Mouse (Mus musculus) left cerebral cortex, adult 6 months (tissue): Measurements from ENCODE around the gene Sf3a2. TPM values are rescaled to one million over a fixed set of nuclear protein-coding genes. Genes with fewer than 3 reads are reported as not detected.

Experiments
- long read RNA-seq, 2 experiments: library from polyadenylated mRNA; unstranded; transcript quantifications; one replicate each; pipeline ENCODE4 v2.0.0; 2019 to 2020
- polyA plus RNA-seq: library from polyadenylated mRNA; unstranded; fragments of <200 nt; fragmentation: Nextera tagmentation; gene quantifications from 2 replicates; pipeline ENCODE4 v1.2.3, GENCODE M21; 2021

Sf3a2 gene
- polyA plus RNA-seq = 5.5 and 41.9 TPM in 2 replicates
- long read RNA-seq, experiment 1, partial matches to known transcripts = 0 of 2 reads
- long read RNA-seq, experiment 1, other reads (novel, unspliced or antisense) = 0 of 2 reads
- long read RNA-seq, experiment 2, partial matches to known transcripts = 0 of 2 reads
- long read RNA-seq, experiment 2, other reads (novel, unspliced or antisense) = 2 of 2 reads

GRCm38 (mm10) chr10:80798150-80799006, at the start of gene Sf3a2, which contains the start of gene Plekhj1:
Sf3a2 (plus strand) TSS chr10:80798198.
Plekhj1 (minus strand) TSS chr10:80798626.

GRCm38 (mm10) chr10:80754594-80755290, 43.3 kb upstream of the Sf3a2 start, which contains the start of gene Dot1l:
Dot1l (plus strand) TSS chr10:80755206.

GRCm38 (mm10) chr10:80804916-80805315, 6.9 kb downstream of the Sf3a2 start, which contains the start of gene Amh:
Amh (plus strand) TSS chr10:80805243.

DNA sequence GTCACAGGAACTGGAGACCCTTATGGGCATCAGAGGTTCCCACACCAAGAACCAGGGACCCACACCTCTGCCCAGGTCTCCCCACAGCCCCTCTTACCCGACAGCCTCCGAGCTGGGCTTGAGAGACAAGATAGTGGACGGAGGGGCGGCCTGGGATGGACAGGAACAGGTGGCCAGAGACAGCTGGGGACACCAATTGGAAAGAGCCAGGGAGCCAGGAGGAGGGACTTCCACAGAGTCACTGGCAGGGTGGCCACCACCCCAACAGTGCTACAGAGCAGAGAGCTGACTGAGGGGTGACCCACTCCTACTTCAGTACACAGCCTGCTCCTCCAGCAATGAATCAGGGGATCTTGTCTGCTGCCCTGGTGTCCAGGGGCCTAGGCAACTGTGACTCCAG, 15.4 kb downstream of the Sf3a2 start, which contains the start of gene Jsrp1:
TSS of gene Jsrp1 (minus strand) at position 133 of the 400 bp plus-strand sequence.

DNA sequence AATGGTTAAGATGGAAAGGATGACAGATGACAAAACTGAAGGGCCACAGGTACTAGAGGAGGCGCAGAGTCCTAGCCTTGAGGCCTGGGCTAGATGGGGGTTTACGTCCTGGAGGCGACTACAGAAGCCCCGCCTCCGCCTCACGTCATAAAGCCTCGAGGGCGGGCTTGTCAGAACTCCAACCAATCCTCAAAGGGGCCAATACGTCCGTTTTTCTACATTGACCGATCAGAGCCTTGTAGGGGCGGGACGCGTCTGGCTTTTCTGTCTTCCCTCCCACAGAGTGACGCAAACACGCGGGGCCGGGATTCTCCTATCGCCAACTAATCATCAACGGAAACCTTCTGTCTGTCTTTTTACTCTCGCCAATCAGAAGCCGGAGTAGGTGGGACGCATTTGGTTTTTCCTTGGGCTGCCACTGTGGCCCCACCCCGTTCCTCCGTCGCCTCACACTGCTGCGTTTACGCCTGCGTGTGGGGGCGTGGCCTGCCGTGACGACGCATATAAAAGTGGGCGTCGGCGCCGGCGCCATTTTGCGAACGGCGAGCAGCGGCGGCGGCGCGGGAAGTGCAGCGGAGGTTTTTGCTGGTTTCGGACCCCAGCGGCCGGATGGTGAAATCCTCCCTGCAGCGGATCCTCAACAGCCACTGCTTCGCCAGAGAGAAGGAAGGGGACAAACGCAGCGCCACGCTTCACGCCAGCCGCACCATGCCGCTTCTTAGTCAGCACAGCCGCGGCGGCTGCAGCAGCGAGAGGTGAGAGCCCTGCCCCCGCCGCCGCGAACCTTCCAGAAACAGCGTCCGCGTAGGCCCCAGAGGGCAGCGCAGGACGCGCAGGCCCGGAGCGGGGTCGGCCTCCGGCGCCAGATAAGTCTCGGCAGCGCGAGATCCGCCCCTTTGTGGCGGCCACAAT, 28.4 kb downstream of the Sf3a2 start, which contains the start of gene Oaz1:
TSS of gene Oaz1 (plus strand) at position 506 of the 912 bp plus-strand sequence.

DNA sequence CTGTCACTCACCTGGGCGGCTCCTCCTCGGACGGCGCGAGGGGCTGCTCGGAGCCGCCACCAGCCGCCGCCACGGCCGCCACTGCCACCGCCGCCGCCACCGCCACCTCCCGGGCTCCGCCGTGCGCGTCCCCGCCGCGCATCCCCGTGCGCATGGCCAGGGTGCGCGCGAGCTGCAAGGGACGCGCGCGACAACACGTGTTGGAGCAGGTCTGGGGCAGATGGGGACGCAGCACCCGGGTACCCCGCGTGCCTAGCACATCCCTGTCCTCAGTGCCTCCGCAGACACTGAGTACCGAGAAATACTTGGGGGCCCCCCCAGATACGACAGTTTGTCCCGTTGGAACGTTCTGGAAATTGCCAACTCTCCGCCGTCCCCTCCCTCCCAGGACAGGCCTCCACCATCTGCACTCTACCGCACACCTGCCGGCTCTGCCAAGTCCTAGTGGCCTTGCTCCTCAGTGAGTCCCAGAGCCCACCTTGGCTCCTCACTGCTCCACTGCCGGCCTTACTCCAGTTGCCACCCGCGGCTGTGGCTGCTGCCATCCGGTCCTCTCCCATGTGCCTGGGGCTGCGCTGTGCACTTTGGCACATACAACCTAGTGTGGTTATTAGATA, 46.0 kb downstream of the Sf3a2 start, which contains the start of gene Lingo3:
TSS of gene Lingo3 (minus strand) at position 109 of the 617 bp plus-strand sequence.

Other genes with a start within 250 kb of the Sf3a2 start
- 16.6 and 17.7 TPM in 2 replicates for gene Rexo1, start 236.6 kb upstream of the Sf3a2 start, polyA plus RNA-seq
- 10.4 and 18.6 TPM in 2 replicates for gene Klf16, start 220.9 kb upstream of the Sf3a2 start, polyA plus RNA-seq
- gene Abhd17a, start 207.9 kb upstream of the Sf3a2 start, polyA plus RNA-seq = 73.4 and 155 TPM in 2 replicates
- gene Scamp4, start 195.3 kb upstream of the Sf3a2 start, polyA plus RNA-seq = 85.6 and 95.7 TPM in 2 replicates
- gene Adat3, start 195.3 kb upstream of the Sf3a2 start, polyA plus RNA-seq = 2.4 and 2.9 TPM in 2 replicates
- gene Gm49322, start 192.2 kb upstream of the Sf3a2 start, polyA plus RNA-seq = 0.10 and 0.25 TPM in 2 replicates
- 27.8 and 30.7 TPM in 2 replicates for gene Csnk1g2, start 175.4 kb upstream of the Sf3a2 start, polyA plus RNA-seq
- gene Btbd2, start 141.1 kb upstream of the Sf3a2 start, polyA plus RNA-seq = 23.3 and 91.7 TPM in 2 replicates
- 4.0 and 9.1 TPM in 2 replicates for gene Mknk2, start 120.1 kb upstream of the Sf3a2 start, polyA plus RNA-seq
- 8.4 and 9.9 TPM in 2 replicates for gene Mob3a, start 96.2 kb upstream of the Sf3a2 start, polyA plus RNA-seq
- gene Izumo4, start 96.0 kb upstream of the Sf3a2 start, polyA plus RNA-seq = 49.5 and 65.0 TPM in 2 replicates
- 44.4 and 48.6 TPM in 2 replicates for gene Ap3d1, start 55.9 kb upstream of the Sf3a2 start, polyA plus RNA-seq
- gene Dot1l, start 43.0 kb upstream of the Sf3a2 start, polyA plus RNA-seq = 1.6 and 2.7 TPM in 2 replicates
- gene Plekhj1, start 428 bp downstream of the Sf3a2 start, polyA plus RNA-seq = 92.8 and 104 TPM in 2 replicates
- gene Amh, start 7.0 kb downstream of the Sf3a2 start, polyA plus RNA-seq = 0.16 TPM in 1 of 2 replicates, not detected in the other
- 13.2 and 15.5 TPM in 2 replicates for gene Jsrp1, start 15.3 kb downstream of the Sf3a2 start, polyA plus RNA-seq
- gene Oaz1, start 28.5 kb downstream of the Sf3a2 start, polyA plus RNA-seq = 2,247 and 2,738 TPM in 2 replicates
- 22.3 and 23.9 TPM in 2 replicates for gene Lingo3, start 45.8 kb downstream of the Sf3a2 start, polyA plus RNA-seq
- 357 and 416 TPM in 2 replicates for gene Lsm7, start 57.0 kb downstream of the Sf3a2 start, polyA plus RNA-seq
- gene Sppl2b, start 57.1 kb downstream of the Sf3a2 start, polyA plus RNA-seq = 17.6 and 18.7 TPM in 2 replicates
- 0.20 and 0.21 TPM in 2 replicates for gene Tmprss9, start 73.7 kb downstream of the Sf3a2 start, polyA plus RNA-seq
- gene Timm13, start 102.8 kb downstream of the Sf3a2 start, polyA plus RNA-seq = 532 and 700 TPM in 2 replicates
- gene Lmnb2, start 120.0 kb downstream of the Sf3a2 start, polyA plus RNA-seq = 4.0 and 4.5 TPM in 2 replicates
- 18.5 and 19.5 TPM in 2 replicates for gene Gadd45b, start 131.9 kb downstream of the Sf3a2 start, polyA plus RNA-seq
- 51.0 and 79.6 TPM in 2 replicates for gene Gng7, start 216.7 kb downstream of the Sf3a2 start, polyA plus RNA-seq
- gene Diras1, start 227.5 kb downstream of the Sf3a2 start, polyA plus RNA-seq = 37.8 and 61.2 TPM in 2 replicates
- 31.5 and 39.4 TPM in 2 replicates for gene Slc39a3, start 239.2 kb downstream of the Sf3a2 start, polyA plus RNA-seq